ENCODE assay signal across 8 mouse cellular contexts in genomic region chr19:47315091-47315916, GRCm38 (mm10).
DNase-seq lines count a peak whose midpoint lies in the region; ATAC-seq and TF ChIP-seq lines count a peak whose summit lies in the region.

No protein-coding gene starts in this region.

- TF ChIP-seq POLR2A in liver, adult 2 months (IDR thresholded peaks at IDR 0.05; ENCODE audit: extremely low read depth, insufficient read depth, low read length): no peak

- TF ChIP-seq CTCF in liver, adult 2 months (IDR thresholded peaks at IDR 0.05; ENCODE audit: low read depth, low read length): no peak

- peaks cover 65% of the 10 kb centered on the region for H3K4me1 ChIP-seq in liver, adult 2 months (ENCODE audit: control insufficient read depth, insufficient read depth, low read length)
- H3K4me1 ChIP-seq in embryonic facial prominence, embryonic 10.5 days: peaks cover 98% of the 10 kb centered on the region
- H3K4me1 ChIP-seq in intestine, embryonic 14.5 days (replicated peaks; ENCODE audit: control insufficient read depth, insufficient read depth, low read length): peaks cover 57% of the 10 kb centered on the region
- peaks cover 59% of the 10 kb centered on the region for H3K4me1 ChIP-seq in neural tube, embryonic 12.5 days

- H3K9me3 ChIP-seq in embryonic facial prominence, embryonic 10.5 days: no peaks in the 10 kb centered on the region
- H3K9me3 ChIP-seq in intestine, embryonic 14.5 days (ENCODE audit: control insufficient read depth, low read length): no peaks in the 10 kb centered on the region
- H3K9me3 ChIP-seq in neural tube, embryonic 12.5 days: no peaks in the 10 kb centered on the region

- H3K27ac ChIP-seq in liver, adult 2 months (replicated peaks; ENCODE audit: insufficient read depth, low read depth, low read length): no peak overlapping the region
- peak overlapping the region; percentile 95 for H3K27ac ChIP-seq in embryonic facial prominence, embryonic 10.5 days (replicated peaks)
- H3K27ac ChIP-seq in intestine, embryonic 14.5 days (ENCODE audit: low read depth): peak overlapping the region; percentile 96
- no peak overlapping the region for H3K27ac ChIP-seq in neural tube, embryonic 12.5 days

- H3K36me3 ChIP-seq in liver, adult 2 months (ENCODE audit: control insufficient read depth, insufficient read depth, low read length): no peaks in the 10 kb centered on the region
- H3K36me3 ChIP-seq in embryonic facial prominence, embryonic 10.5 days (replicated peaks): peaks cover 24% of the 10 kb centered on the region
- H3K36me3 ChIP-seq in intestine, embryonic 14.5 days (ENCODE audit: control insufficient read depth, insufficient read depth, low read length): no peaks in the 10 kb centered on the region
- no peaks in the 10 kb centered on the region for H3K36me3 ChIP-seq in neural tube, embryonic 12.5 days

- peak; percentile 69 for DNase-seq in liver, adult 2 months (ENCODE audit: extremely low read depth, low read depth, low spot score)
- DNase-seq in liver: no peak
- DNase-seq in embryonic facial prominence, embryonic 10.5 days (ENCODE audit: low spot score): no peak
- no peak for DNase-seq in intestine, embryonic 14.5 days (ENCODE audit: low spot score)
- DNase-seq in cerebellum, postnatal 4 days (ENCODE audit: low spot score in 2 of 2): no peak
- no peak for DNase-seq in adrenal gland, postnatal 36 days
- DNase-seq in right cerebral cortex, postnatal 10 days (ENCODE audit: low spot score in 2 of 2): no peak

- H3K27me3 ChIP-seq in liver, adult 2 months (ENCODE audit: control insufficient read depth, insufficient read depth, low read length): no peaks in the 10 kb centered on the region
- H3K27me3 ChIP-seq in embryonic facial prominence, embryonic 10.5 days (replicated peaks; ENCODE audit: low read depth, poor library complexity, severe bottlenecking): no peaks in the 10 kb centered on the region
- no peaks in the 10 kb centered on the region for H3K27me3 ChIP-seq in intestine, embryonic 14.5 days (replicated peaks; ENCODE audit: control insufficient read depth, insufficient read depth, low read length)
- H3K27me3 ChIP-seq in neural tube, embryonic 12.5 days (replicated peaks): no peaks in the 10 kb centered on the region

- WGBS in liver, adult 2 months: 45% methylated on average over 14 of the region's 14 CpGs
- WGBS in embryonic facial prominence, embryonic 10.5 days: 51% methylated on average over 14 of the region's 14 CpGs
- 39% methylated on average over 14 of the region's 14 CpGs for WGBS in intestine, embryonic 14.5 days
- WGBS in neural tube, embryonic 12.5 days: 55% methylated on average over 14 of the region's 14 CpGs

- no peak for ATAC-seq in intestine, embryonic 14.5 days (replicated peaks; ENCODE audit: low FRiP score, low TSS enrichment, low read depth)
- ATAC-seq in neural tube, embryonic 12.5 days (ENCODE audit: low FRiP score, low read depth): no peak

- H3K9ac ChIP-seq in liver, adult 2 months (ENCODE audit: low read depth, low read length): no peak overlapping the region; the same call in 1 of the 2 replicates
- H3K9ac ChIP-seq in intestine, embryonic 14.5 days (ENCODE audit: low read length): peak overlapping the region; percentile 82; the same call in 1 of the 2 replicates
- no peak overlapping the region for H3K9ac ChIP-seq in neural tube, embryonic 12.5 days

- peak overlapping the region; percentile 76 for H3K4me2 ChIP-seq in intestine, embryonic 14.5 days (ENCODE audit: low read length)
- peak overlapping the region; percentile 66 for H3K4me2 ChIP-seq in neural tube, embryonic 12.5 days (replicated peaks)

- no peak overlapping the region for H3K4me3 ChIP-seq in liver, adult 2 months (ENCODE audit: insufficient read depth, low read depth, low read length)
- H3K4me3 ChIP-seq in embryonic facial prominence, embryonic 10.5 days: peak overlapping the region; percentile 70
- H3K4me3 ChIP-seq in intestine, embryonic 14.5 days (ENCODE audit: low read depth, low read length): peak overlapping the region; percentile 53; the same call in 1 of the 2 replicates
- no peak overlapping the region for H3K4me3 ChIP-seq in neural tube, embryonic 12.5 days

- 0 out of 2 replicates have a peak, but pooled peaks cover 4% of the 10 kb centered on the region for H3K79me2 ChIP-seq in liver, adult 2 months (ENCODE audit: control insufficient read depth, insufficient read depth, low read length)

Comparison
In these comparisons a context has a peak if more than half of its experiments do, and no peak if none do; other contexts are left out.
1. H3K27ac ChIP-seq: peak in embryonic facial prominence, embryonic 10.5 days (single experiment) and intestine, embryonic 14.5 days (single experiment); none in liver, adult 2 months (single experiment) and neural tube, embryonic 12.5 days (single experiment).
2. H3K4me3 ChIP-seq: peak in embryonic facial prominence, embryonic 10.5 days (single experiment) and intestine, embryonic 14.5 days (single experiment); none in liver, adult 2 months (single experiment) and neural tube, embryonic 12.5 days (single experiment).